Mouse (Mus musculus) testis, adult 2 months (tissue): ENCODE results near the gene Tgfbr2. TPM values are rescaled to one million over a fixed set of nuclear protein-coding genes. Genes with fewer than 3 reads are reported as not detected.
A peak's percentile ranks its signal among the peaks of the same experiment; 100 is the strongest.
"Not testable (repeated sequence)": the region's sequence is repeated elsewhere in the genome, so short reads cannot be mapped to it uniquely, and the experiment has no call there.

ENCODE experiments used
- H3K27ac ChIP-seq: fragments of 200-500 bp; 2 replicates; pipeline ENCODE4 v1.5.1; 2012; ENCODE audit warnings: low read depth, low read length; ENCODE audit not compliant: control insufficient read depth, insufficient read depth
- H3K27me3 ChIP-seq: fragments of 200-500 bp; 2 replicates; pipeline ENCODE4 v1.6.1; 2012; ENCODE audit warnings: mild to moderate bottlenecking, low read length, moderate library complexity; ENCODE audit not compliant: control insufficient read depth, insufficient read depth
- H3K36me3 ChIP-seq: fragments of 200-500 bp; 2 replicates; pipeline ENCODE4 v1.6.1; 2012; ENCODE audit warnings: mild to moderate bottlenecking, low read length; ENCODE audit not compliant: control insufficient read depth, insufficient read depth
- H3K4me1 ChIP-seq: fragments of 200-500 bp; 2 replicates; pipeline ENCODE4 v1.6.1; 2012; ENCODE audit warnings: low read length; ENCODE audit not compliant: control insufficient read depth, insufficient read depth
- H3K4me3 ChIP-seq: fragments of 200-500 bp; 2 replicates; pipeline ENCODE4 v1.5.1; 2012; ENCODE audit warnings: low read depth, mild to moderate bottlenecking, low read length, moderate library complexity, mixed read lengths; ENCODE audit not compliant: control insufficient read depth
- CTCF ChIP-seq: fragments of 200-500 bp; IDR thresholded peaks from 2 replicates; pipeline ENCODE4 v1.5.1; 2012; ENCODE audit warnings: low read depth, mild to moderate bottlenecking, inconsistent platforms, low read length, moderate library complexity; ENCODE audit not compliant: control insufficient read depth, insufficient read depth, insufficient replicate concordance
- POLR2A ChIP-seq: fragments of 200-500 bp; IDR thresholded peaks from 2 replicates; pipeline ENCODE4 v1.6.1; 2012; ENCODE audit warnings: low read depth, mild to moderate bottlenecking, inconsistent platforms, low read length, moderate library complexity; ENCODE audit not compliant: control insufficient read depth
- polyA plus RNA-seq: library from polyadenylated mRNA; depleted of rRNA; stranded (reverse); fragments of >200 nt; gene quantifications from 2 replicates; pipeline ENCODE4 v1.2.3, GENCODE M21; 2012

Gene Tgfbr2
- polyA plus RNA-seq, 1 experiment: 1.5 TPM

DNA sequence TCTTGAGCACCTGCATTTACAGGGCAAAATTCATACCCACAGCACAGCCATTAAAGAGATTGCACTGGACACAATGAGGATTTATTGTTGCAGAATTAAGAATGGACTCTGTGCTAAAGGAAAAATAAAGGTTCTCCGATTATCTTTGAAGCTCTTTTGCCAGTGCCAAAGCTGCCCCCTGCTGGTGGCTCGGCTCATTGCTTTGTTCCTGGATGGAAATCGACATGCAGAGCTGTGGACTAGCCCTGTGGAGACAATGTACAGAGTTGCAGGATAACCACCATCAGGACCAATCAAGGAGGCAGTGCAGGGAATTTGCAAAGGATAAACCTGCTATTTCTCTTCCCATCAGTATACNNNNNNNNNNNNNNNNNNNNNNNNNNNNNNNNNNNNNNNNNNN lies 133.4 kb downstream of the Tgfbr2 start:
- TF ChIP-seq POLR2A (no peak), CTCF (peak; percentile 70; the same call in 1 of the 2 replicates)
- Histone ChIP-seq H3K27me3 (no peaks in the 10 kb centered on the region), H3K4me3 (no peak overlapping the region), H3K4me1 (no peaks in the 10 kb centered on the region), H3K27ac (no peak overlapping the region), H3K36me3 (no peaks in the 10 kb centered on the region)

DNA sequence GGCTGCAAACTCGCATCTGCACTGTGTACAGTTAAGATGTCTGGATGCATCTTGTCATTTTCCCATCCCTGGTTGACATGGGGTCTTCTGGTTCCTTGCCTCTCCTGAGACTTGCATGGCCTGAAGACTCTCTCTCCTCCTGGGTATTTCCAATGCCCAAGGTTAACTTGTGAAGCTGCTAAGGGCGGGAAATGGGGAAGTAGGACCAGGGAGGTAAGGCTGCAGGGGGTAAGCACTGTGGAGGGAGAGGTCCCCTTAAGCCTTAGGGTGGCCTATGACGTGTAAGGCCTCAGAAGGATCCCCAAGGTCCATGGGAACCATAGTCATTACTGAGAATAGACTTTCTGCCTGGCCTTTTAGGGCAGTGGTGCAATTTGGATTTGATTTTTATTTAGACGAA lies 133.8 kb downstream of the Tgfbr2 start:
- H3K4me1 ChIP-seq: no peaks in the 10 kb centered on the region
- no peaks in the 10 kb centered on the region for H3K36me3 ChIP-seq
- no peak overlapping the region for H3K4me3 ChIP-seq
- no peaks in the 10 kb centered on the region for H3K27me3 ChIP-seq
- TF ChIP-seq POLR2A (no peak), CTCF (no peak)
- H3K27ac ChIP-seq: no peak overlapping the region

DNA sequence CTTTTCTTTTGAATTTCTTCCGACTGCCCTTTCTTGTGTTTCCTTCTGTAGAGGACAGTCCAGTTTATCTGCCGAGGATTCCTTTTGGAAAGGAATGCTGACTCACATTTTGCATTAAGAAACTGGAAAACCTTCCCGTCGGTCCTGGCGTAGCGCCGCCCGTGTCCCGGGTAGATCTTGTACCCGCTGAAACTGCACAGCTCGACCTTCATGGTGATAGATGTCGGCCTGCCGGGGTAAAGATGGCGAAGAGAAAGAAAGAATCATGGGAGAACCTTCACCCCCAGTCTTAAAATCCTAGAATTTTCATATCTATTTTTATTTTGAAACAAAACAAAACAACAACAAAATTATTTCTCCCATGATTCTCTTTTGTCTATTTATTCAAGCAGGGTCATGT lies 134.3 kb downstream of the Tgfbr2 start:
- not testable (repeated sequence) for H3K36me3 ChIP-seq, H3K4me1 ChIP-seq, H3K27me3 ChIP-seq, H3K4me3 ChIP-seq, H3K27ac ChIP-seq

DNA sequence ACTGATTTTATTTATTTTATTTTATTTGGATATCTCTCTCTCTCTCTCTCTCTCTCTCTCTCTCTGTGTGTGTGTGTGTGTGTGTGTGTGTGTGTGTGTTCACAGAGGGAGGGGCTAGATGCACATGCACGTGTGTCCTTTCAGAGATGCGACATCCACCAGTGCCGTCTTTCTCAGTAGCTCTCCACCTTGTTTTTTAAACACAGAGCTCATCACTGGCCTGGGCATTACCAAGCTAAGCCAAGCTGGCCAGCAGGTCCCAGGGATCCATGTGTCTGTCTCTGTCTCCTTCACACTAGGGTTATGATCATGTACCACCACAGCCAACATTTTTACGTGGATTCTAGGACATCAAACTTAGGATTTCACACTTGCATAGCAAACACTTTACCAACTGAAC lies 135.2 kb downstream of the Tgfbr2 start:
- H3K4me3 ChIP-seq: no peak overlapping the region
- H3K4me1 ChIP-seq: no peaks in the 10 kb centered on the region
- H3K36me3 ChIP-seq: no peaks in the 10 kb centered on the region
- H3K27me3 ChIP-seq: no peaks in the 10 kb centered on the region
- H3K27ac ChIP-seq: no peak overlapping the region
- TF ChIP-seq CTCF (no peak), POLR2A (no peak)

DNA sequence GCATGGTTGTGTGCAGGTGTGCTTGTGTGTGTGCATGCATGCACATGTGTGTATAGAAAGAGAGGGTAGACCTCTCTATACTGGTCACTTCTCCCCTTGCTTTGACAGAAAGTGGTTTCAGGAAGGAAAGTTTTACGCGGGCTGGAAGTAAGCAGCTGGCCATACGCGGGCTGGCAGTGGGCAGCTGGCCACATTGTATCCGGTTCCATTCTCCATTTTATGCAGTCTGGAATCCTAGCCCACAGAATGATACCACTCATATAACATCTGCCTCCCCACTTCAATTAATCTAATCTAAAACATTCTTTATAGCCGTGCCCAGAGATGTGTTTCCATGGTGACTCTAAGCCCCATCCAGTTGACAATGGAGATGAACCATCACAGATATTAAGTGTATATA lies 136.9 kb downstream of the Tgfbr2 start:
- Histone ChIP-seq H3K4me1 (no peaks in the 10 kb centered on the region), H3K36me3 (no peaks in the 10 kb centered on the region), H3K4me3 (no peak overlapping the region), H3K27ac (no peak overlapping the region), H3K27me3 (no peaks in the 10 kb centered on the region)
- TF ChIP-seq POLR2A (no peak), CTCF (no peak)
